Mouse (Mus musculus): ENCODE measurements around the gene Cdk5rap2. TPM values are rescaled to one million over a fixed set of nuclear protein-coding genes. Genes with fewer than 3 reads are reported as not detected.

Gene Cdk5rap2
- polyA plus RNA-seq, 1 experiment = 21.1 TPM

- no peak overlapping the region for H3K4me3 ChIP-seq (ENCODE audit: insufficient read depth, low read length)
- H3K4me1 ChIP-seq (ENCODE audit: control insufficient read depth, insufficient read depth, low read length) = no peaks in the 10 kb centered on the region
- TF ChIP-seq CTCF (IDR thresholded peaks at IDR 0.05; ENCODE audit: low read depth, low read length) = no peak
- TF ChIP-seq POLR2A (IDR thresholded peaks at IDR 0.05; ENCODE audit: borderline replicate concordance, low read depth, low read length) = no peak
- no peak overlapping the region for H3K27ac ChIP-seq (ENCODE audit: insufficient read depth, low read depth, low read length)
Observed at GRCm38 (mm10) chr4:70272943-70273342, 137.3 kb downstream of the Cdk5rap2 start.

GRCm38 (mm10) chr4:70272527-70272926 is 137.7 kb downstream of the Cdk5rap2 start:
- TF ChIP-seq CTCF (IDR thresholded peaks at IDR 0.05; ENCODE audit: low read depth, low read length) (no peak), POLR2A (IDR thresholded peaks at IDR 0.05; ENCODE audit: borderline replicate concordance, low read depth, low read length) (no peak)
- Histone ChIP-seq H3K27ac (ENCODE audit: insufficient read depth, low read depth, low read length) (no peak overlapping the region), H3K4me1 (ENCODE audit: control insufficient read depth, insufficient read depth, low read length) (no peaks in the 10 kb centered on the region), H3K4me3 (ENCODE audit: insufficient read depth, low read length) (no peak overlapping the region)

- TF ChIP-seq CTCF (IDR thresholded peaks at IDR 0.05; ENCODE audit: low read depth, low read length) (no peak), POLR2A (IDR thresholded peaks at IDR 0.05; ENCODE audit: borderline replicate concordance, low read depth, low read length) (no peak)
- no peak overlapping the region for H3K27ac ChIP-seq (ENCODE audit: insufficient read depth, low read depth, low read length)
- no peak overlapping the region for H3K4me3 ChIP-seq (ENCODE audit: insufficient read depth, low read length)
- H3K4me1 ChIP-seq (ENCODE audit: control insufficient read depth, insufficient read depth, low read length) = no peaks in the 10 kb centered on the region
Observed at GRCm38 (mm10) chr4:70267213-70267906, 142.9 kb downstream of the Cdk5rap2 start.

GRCm38 (mm10) chr4:70265248-70265647 is 145.0 kb downstream of the Cdk5rap2 start:
- no peak overlapping the region for H3K4me3 ChIP-seq (ENCODE audit: insufficient read depth, low read length)
- TF ChIP-seq POLR2A (IDR thresholded peaks at IDR 0.05; ENCODE audit: borderline replicate concordance, low read depth, low read length) (no peak), CTCF (IDR thresholded peaks at IDR 0.05; ENCODE audit: low read depth, low read length) (peak; percentile 55)
- no peak overlapping the region for H3K27ac ChIP-seq (ENCODE audit: insufficient read depth, low read depth, low read length)
- no peaks in the 10 kb centered on the region for H3K4me1 ChIP-seq (ENCODE audit: control insufficient read depth, insufficient read depth, low read length)

GRCm38 (mm10) chr4:70262850-70263249 is 147.4 kb downstream of the Cdk5rap2 start:
- Histone ChIP-seq H3K27ac (ENCODE audit: insufficient read depth, low read depth, low read length) (no peak overlapping the region), H3K4me1 (ENCODE audit: control insufficient read depth, insufficient read depth, low read length) (no peaks in the 10 kb centered on the region), H3K4me3 (ENCODE audit: insufficient read depth, low read length) (no peak overlapping the region)
- no peak for TF ChIP-seq CTCF (IDR thresholded peaks at IDR 0.05; ENCODE audit: low read depth, low read length)
- no peak for TF ChIP-seq POLR2A (IDR thresholded peaks at IDR 0.05; ENCODE audit: borderline replicate concordance, low read depth, low read length)

- no peaks in the 10 kb centered on the region for H3K4me1 ChIP-seq (ENCODE audit: control insufficient read depth, insufficient read depth, low read length)
- H3K27ac ChIP-seq (ENCODE audit: insufficient read depth, low read depth, low read length) = no peak overlapping the region
- H3K4me3 ChIP-seq (ENCODE audit: insufficient read depth, low read length) = no peak overlapping the region
- TF ChIP-seq CTCF (IDR thresholded peaks at IDR 0.05; ENCODE audit: low read depth, low read length) = no peak
- no peak for TF ChIP-seq POLR2A (IDR thresholded peaks at IDR 0.05; ENCODE audit: borderline replicate concordance, low read depth, low read length)
Observed at GRCm38 (mm10) chr4:70261315-70261714, 148.9 kb downstream of the Cdk5rap2 start.

GRCm38 (mm10) chr4:70260419-70260807 is 149.8 kb downstream of the Cdk5rap2 start:
- Histone ChIP-seq H3K27ac (ENCODE audit: insufficient read depth, low read depth, low read length) (no peak overlapping the region), H3K4me1 (ENCODE audit: control insufficient read depth, insufficient read depth, low read length) (no peaks in the 10 kb centered on the region), H3K4me3 (ENCODE audit: insufficient read depth, low read length) (no peak overlapping the region)
- TF ChIP-seq CTCF (IDR thresholded peaks at IDR 0.05; ENCODE audit: low read depth, low read length) (no peak), POLR2A (IDR thresholded peaks at IDR 0.05; ENCODE audit: borderline replicate concordance, low read depth, low read length) (no peak)

GRCm38 (mm10) chr4:70259726-70260418 is 150.4 kb downstream of the Cdk5rap2 start:
- H3K27ac ChIP-seq (ENCODE audit: insufficient read depth, low read depth, low read length) = no peak overlapping the region
- no peaks in the 10 kb centered on the region for H3K4me1 ChIP-seq (ENCODE audit: control insufficient read depth, insufficient read depth, low read length)
- TF ChIP-seq POLR2A (IDR thresholded peaks at IDR 0.05; ENCODE audit: borderline replicate concordance, low read depth, low read length) (no peak), CTCF (IDR thresholded peaks at IDR 0.05; ENCODE audit: low read depth, low read length) (no peak)
- no peak overlapping the region for H3K4me3 ChIP-seq (ENCODE audit: insufficient read depth, low read length)

- TF ChIP-seq POLR2A (IDR thresholded peaks at IDR 0.05; ENCODE audit: borderline replicate concordance, low read depth, low read length) = no peak
- no peak for TF ChIP-seq CTCF (IDR thresholded peaks at IDR 0.05; ENCODE audit: low read depth, low read length)
- no peak overlapping the region for H3K4me3 ChIP-seq (ENCODE audit: insufficient read depth, low read length)
- H3K27ac ChIP-seq (ENCODE audit: insufficient read depth, low read depth, low read length) = no peak overlapping the region
- H3K4me1 ChIP-seq (ENCODE audit: control insufficient read depth, insufficient read depth, low read length) = no peaks in the 10 kb centered on the region
Observed at GRCm38 (mm10) chr4:70258826-70259225, 151.4 kb downstream of the Cdk5rap2 start.

- TF ChIP-seq POLR2A (IDR thresholded peaks at IDR 0.05; ENCODE audit: borderline replicate concordance, low read depth, low read length) = no peak
- TF ChIP-seq CTCF (IDR thresholded peaks at IDR 0.05; ENCODE audit: low read depth, low read length) = no peak
- no peaks in the 10 kb centered on the region for H3K4me1 ChIP-seq (ENCODE audit: control insufficient read depth, insufficient read depth, low read length)
Observed at GRCm38 (mm10) chr4:70258205-70258604, 152.0 kb downstream of the Cdk5rap2 start.

More at GRCm38 (mm10) chr4:70258205-70258604, 152.0 kb downstream of the Cdk5rap2 start:
- Histone ChIP-seq H3K4me3 (ENCODE audit: insufficient read depth, low read length) (no peak overlapping the region), H3K27ac (ENCODE audit: insufficient read depth, low read depth, low read length) (no peak overlapping the region)
